ENCODE assay signal across 8 mouse cellular contexts in the genomic region with DNA sequence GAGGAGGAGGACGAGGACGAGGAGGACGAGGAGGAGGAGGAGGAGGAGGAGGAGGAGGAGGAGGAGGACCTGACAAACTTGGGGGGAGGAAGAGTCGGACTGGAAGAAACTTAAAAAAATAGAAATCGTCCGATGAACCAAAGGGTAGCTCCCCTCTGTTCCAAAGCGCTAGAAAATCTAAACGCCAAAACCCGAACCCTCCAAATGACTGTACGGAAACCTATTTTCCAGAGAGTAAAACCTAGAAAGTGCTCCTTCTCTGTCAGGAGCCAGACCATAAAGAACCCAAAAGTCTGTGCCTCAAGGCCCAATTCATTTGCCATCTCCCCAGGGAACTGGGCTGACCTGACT. TPM values are rescaled to one million over a fixed set of nuclear protein-coding genes. Genes with fewer than 3 reads are reported as not detected.
A peak's percentile ranks its signal among the peaks of the same experiment; 100 is the strongest.
DNase-seq lines count a peak whose midpoint lies in the region; ATAC-seq and TF ChIP-seq lines count a peak whose summit lies in the region.

No protein-coding gene starts in this region.

- H3K9me3 ChIP-seq in lung, embryonic 14.5 days (ENCODE audit: low read depth, low read length): no peaks in the 10 kb centered on the region
- H3K9me3 ChIP-seq in embryonic facial prominence, embryonic 15.5 days (replicated peaks): no peaks in the 10 kb centered on the region
- H3K9me3 ChIP-seq in limb, embryonic 10.5 days (replicated peaks): no peaks in the 10 kb centered on the region
- H3K9me3 ChIP-seq in neural tube, embryonic 15.5 days (replicated peaks): no peaks in the 10 kb centered on the region

- no peak for TF ChIP-seq CTCF in lung, embryonic 14.5 days (IDR thresholded peaks at IDR 0.05; ENCODE audit: low read depth)

- H3K36me3 ChIP-seq in lung, embryonic 14.5 days (ENCODE audit: insufficient read depth): no peaks in the 10 kb centered on the region
- no peaks in the 10 kb centered on the region for H3K36me3 ChIP-seq in embryonic facial prominence, embryonic 15.5 days
- H3K36me3 ChIP-seq in limb, embryonic 10.5 days: no peaks in the 10 kb centered on the region
- H3K36me3 ChIP-seq in neural tube, embryonic 15.5 days: no peaks in the 10 kb centered on the region

- peak overlapping the region; percentile 99 for H3K27ac ChIP-seq in lung, embryonic 14.5 days (ENCODE audit: low read depth)
- peak overlapping the region; percentile 99 for H3K27ac ChIP-seq in embryonic facial prominence, embryonic 15.5 days (replicated peaks)
- peak overlapping the region; percentile 94 for H3K27ac ChIP-seq in limb, embryonic 10.5 days
- H3K27ac ChIP-seq in neural tube, embryonic 15.5 days (replicated peaks): peak overlapping the region; percentile 93

- peak overlapping the region; percentile 71 for H3K9ac ChIP-seq in lung, embryonic 14.5 days
- H3K9ac ChIP-seq in embryonic facial prominence, embryonic 15.5 days: peak overlapping the region; percentile 62
- H3K9ac ChIP-seq in neural tube, embryonic 15.5 days (replicated peaks): peak overlapping the region; percentile 65

- DNase-seq in lung, embryonic 14.5 days: no peak
- no peak for DNase-seq in lung, postnatal 36 days
- DNase-seq in limb, embryonic 10.5 days (ENCODE audit: low spot score): peak; percentile 38
- no peak for DNase-seq in adrenal gland, postnatal 14 days
- DNase-seq in cerebellum, postnatal 14 days: no peak
- DNase-seq in layer of hippocampus, postnatal 10 days (ENCODE audit: low spot score in 2 of 2): no peak

- H3K4me1 ChIP-seq in lung, embryonic 14.5 days (ENCODE audit: insufficient read depth): peaks cover 12% of the 10 kb centered on the region
- H3K4me1 ChIP-seq in embryonic facial prominence, embryonic 15.5 days: peaks cover 39% of the 10 kb centered on the region
- peaks cover 34% of the 10 kb centered on the region for H3K4me1 ChIP-seq in limb, embryonic 10.5 days
- H3K4me1 ChIP-seq in neural tube, embryonic 15.5 days: peaks cover 27% of the 10 kb centered on the region

- 47% methylated on average over 7 of the region's 10 CpGs for WGBS in lung, embryonic 14.5 days
- 45% methylated on average over 7 of the region's 10 CpGs for WGBS in embryonic facial prominence, embryonic 15.5 days
- 68% methylated on average over 7 of the region's 10 CpGs for WGBS in limb, embryonic 10.5 days
- WGBS in neural tube, embryonic 15.5 days: 52% methylated on average over 8 of the region's 10 CpGs

- H3K4me3 ChIP-seq in lung, embryonic 14.5 days (ENCODE audit: low read depth, low read length): peak overlapping the region; percentile 53
- H3K4me3 ChIP-seq in embryonic facial prominence, embryonic 15.5 days (replicated peaks): peak overlapping the region; percentile 59
- H3K4me3 ChIP-seq in limb, embryonic 10.5 days: peak overlapping the region; percentile 59
- peak overlapping the region; percentile 60 for H3K4me3 ChIP-seq in neural tube, embryonic 15.5 days (replicated peaks)

- H3K27me3 ChIP-seq in lung, embryonic 14.5 days (ENCODE audit: insufficient read depth, low read length): no peaks in the 10 kb centered on the region
- no peaks in the 10 kb centered on the region for H3K27me3 ChIP-seq in embryonic facial prominence, embryonic 15.5 days
- no peaks in the 10 kb centered on the region for H3K27me3 ChIP-seq in limb, embryonic 10.5 days (ENCODE audit: low read depth, poor library complexity, severe bottlenecking)
- peaks cover 9% of the 10 kb centered on the region for H3K27me3 ChIP-seq in neural tube, embryonic 15.5 days (replicated peaks)

- H3K4me2 ChIP-seq in lung, embryonic 14.5 days: peak overlapping the region; percentile 66
- H3K4me2 ChIP-seq in embryonic facial prominence, embryonic 15.5 days (replicated peaks): peak overlapping the region; percentile 69
- peak overlapping the region; percentile 83 for H3K4me2 ChIP-seq in neural tube, embryonic 15.5 days

- ATAC-seq in lung, embryonic 14.5 days (ENCODE audit: insufficient read depth): no peak
- no peak for ATAC-seq in embryonic facial prominence, embryonic 15.5 days (ENCODE audit: insufficient number of reproducible peaks, low FRiP score, low TSS enrichment, low read depth)
- 0 out of 2 replicates have a peak, but pooled peaks have one; percentile 0 for ATAC-seq in neural tube, embryonic 15.5 days (ENCODE audit: low FRiP score)

RNA-seq across cellular contexts. Expression of a gene that starts 5.0 kb away (rescaled TPM):
- polyA plus RNA-seq in lung, embryonic 14.5 days (2014; fragmentation: Nextera tagmentation; extraction: Ambion mirVana): 99.4 and 102 TPM in 2 replicates
- 86.6 and 89.3 TPM in 2 replicates for polyA plus RNA-seq in embryonic facial prominence, embryonic 15.5 days (2015; fragmentation: Nextera tagmentation; extraction: Ambion mirVana)
- 50.5 and 61.4 TPM in 2 replicates for polyA plus RNA-seq in limb, embryonic 10.5 days (2016; fragmentation: Nextera tagmentation; extraction: Ambion mirVana)
- polyA plus RNA-seq in neural tube, embryonic 15.5 days (2015; fragmentation: Nextera tagmentation; extraction: Ambion mirVana): 16.8 and 30.2 TPM in 2 replicates
- total RNA-seq in adrenal gland, postnatal 14 days (2021): 128 and 130 TPM in 2 replicates
- 10 to 100 TPM; 23.8 to 27.2 TPM for total RNA-seq in layer of hippocampus, postnatal 10 days (2021)

RNA-seq across cellular contexts. Expression of a gene that starts 11.3 kb away (rescaled TPM):
- polyA plus RNA-seq in lung, embryonic 14.5 days (2014; fragmentation: Nextera tagmentation; extraction: Ambion mirVana): 3.1 and 3.5 TPM in 2 replicates
- polyA plus RNA-seq in embryonic facial prominence, embryonic 15.5 days (2015; fragmentation: Nextera tagmentation; extraction: Ambion mirVana): 3.7 and 4.7 TPM in 2 replicates
- polyA plus RNA-seq in limb, embryonic 10.5 days (2016; fragmentation: Nextera tagmentation; extraction: Ambion mirVana): 0.69 and 1.2 TPM in 2 replicates
- polyA plus RNA-seq in neural tube, embryonic 15.5 days (2015; fragmentation: Nextera tagmentation; extraction: Ambion mirVana): 2.3 and 3.5 TPM in 2 replicates
- total RNA-seq in adrenal gland, postnatal 14 days (2021): 5.3 and 6.9 TPM in 2 replicates
- 1 to 10 TPM; 2.0 to 3.0 TPM for total RNA-seq in layer of hippocampus, postnatal 10 days (2021)

RNA-seq across cellular contexts. Expression of a gene that starts 22.8 kb away (rescaled TPM):
- 0.42 and 0.43 TPM in 2 replicates for polyA plus RNA-seq in lung, embryonic 14.5 days (2014; fragmentation: Nextera tagmentation; extraction: Ambion mirVana)
- 0.08 and 0.16 TPM in 2 replicates for polyA plus RNA-seq in embryonic facial prominence, embryonic 15.5 days (2015; fragmentation: Nextera tagmentation; extraction: Ambion mirVana)
- polyA plus RNA-seq in limb, embryonic 10.5 days (2016; fragmentation: Nextera tagmentation; extraction: Ambion mirVana): 0.23 and 0.31 TPM in 2 replicates
- 0.33 and 5.9 TPM in 2 replicates for polyA plus RNA-seq in neural tube, embryonic 15.5 days (2015; fragmentation: Nextera tagmentation; extraction: Ambion mirVana)
- total RNA-seq in adrenal gland, postnatal 14 days (2021): 2.4 and 3.0 TPM in 2 replicates
- 1 to 10 TPM in 1 of 2 experiments, under 1 TPM in 1; 0.31 to 1.2 TPM for total RNA-seq in layer of hippocampus, postnatal 10 days (2021)

RNA-seq across cellular contexts. Expression of a gene that starts 24.4 kb away (rescaled TPM):
- polyA plus RNA-seq in lung, embryonic 14.5 days (2014; fragmentation: Nextera tagmentation; extraction: Ambion mirVana): 0.62 and 0.63 TPM in 2 replicates
- 2.5 and 2.8 TPM in 2 replicates for polyA plus RNA-seq in embryonic facial prominence, embryonic 15.5 days (2015; fragmentation: Nextera tagmentation; extraction: Ambion mirVana)
- polyA plus RNA-seq in limb, embryonic 10.5 days (2016; fragmentation: Nextera tagmentation; extraction: Ambion mirVana): 0.29 and 0.38 TPM in 2 replicates
- 1.1 and 1.4 TPM in 2 replicates for polyA plus RNA-seq in neural tube, embryonic 15.5 days (2015; fragmentation: Nextera tagmentation; extraction: Ambion mirVana)
- total RNA-seq in adrenal gland, postnatal 14 days (2021): 0.15 and 0.45 TPM in 2 replicates
- total RNA-seq in layer of hippocampus, postnatal 10 days (2021): 1 to 10 TPM; 1.2 to 1.7 TPM
